Mouse (Mus musculus): Measurements from ENCODE around the gene Olfr569. TPM values are rescaled to one million over a fixed set of nuclear protein-coding genes. Genes with fewer than 3 reads are reported as not detected.

The Olfr569 gene
- polyA plus RNA-seq, 1 experiment from 2014 or later, result not detected

Other genes starting within 250 kb of the Olfr569 start
- gene Olfr555, start 232.1 kb downstream of the Olfr569 start, polyA plus RNA-seq (2015; fragmentation: Nextera tagmentation; extraction: Ambion mirVana), result not detected in 2 replicates
- gene Olfr556, start 226.0 kb downstream of the Olfr569 start, polyA plus RNA-seq (2015; fragmentation: Nextera tagmentation; extraction: Ambion mirVana), result not detected in 2 replicates
- 5.2 and 6.5 TPM in 2 replicates for gene Trim68, start 203.6 kb downstream of the Olfr569 start, polyA plus RNA-seq (2015; fragmentation: Nextera tagmentation; extraction: Ambion mirVana)
- gene Olfr557, start 195.0 kb downstream of the Olfr569 start, polyA plus RNA-seq (2015; fragmentation: Nextera tagmentation; extraction: Ambion mirVana), result not detected in 2 replicates
- not detected in 2 replicates for gene Olfr558, start 188.7 kb downstream of the Olfr569 start, polyA plus RNA-seq (2015; fragmentation: Nextera tagmentation; extraction: Ambion mirVana)
- gene Olfr33, start 171.8 kb downstream of the Olfr569 start, polyA plus RNA-seq (2015; fragmentation: Nextera tagmentation; extraction: Ambion mirVana), result not detected in 2 replicates
- not detected in 2 replicates for gene Olfr559, start 163.4 kb downstream of the Olfr569 start, polyA plus RNA-seq (2015; fragmentation: Nextera tagmentation; extraction: Ambion mirVana)
- not detected in 2 replicates for gene Olfr560, start 131.5 kb downstream of the Olfr569 start, polyA plus RNA-seq (2015; fragmentation: Nextera tagmentation; extraction: Ambion mirVana)
- gene Olfr78, start 131.4 kb downstream of the Olfr569 start, polyA plus RNA-seq (2015; fragmentation: Nextera tagmentation; extraction: Ambion mirVana), result not detected in 2 replicates
- not detected in 2 replicates for gene Olfr561, start 119.7 kb downstream of the Olfr569 start, polyA plus RNA-seq (2015; fragmentation: Nextera tagmentation; extraction: Ambion mirVana)
- not detected in 2 replicates for gene Olfr564, start 87.4 kb downstream of the Olfr569 start, polyA plus RNA-seq (2015; fragmentation: Nextera tagmentation; extraction: Ambion mirVana)
- not detected in 2 replicates for gene Olfr566, start 32.1 kb downstream of the Olfr569 start, polyA plus RNA-seq (2015; fragmentation: Nextera tagmentation; extraction: Ambion mirVana)
- gene Olfr568, start 13.8 kb downstream of the Olfr569 start, polyA plus RNA-seq (2015; fragmentation: Nextera tagmentation; extraction: Ambion mirVana), result not detected in 2 replicates
- not detected in 2 replicates for gene Olfr570, start 3.7 kb upstream of the Olfr569 start, polyA plus RNA-seq (2015; fragmentation: Nextera tagmentation; extraction: Ambion mirVana)
- gene Olfr571, start 26.7 kb upstream of the Olfr569 start, polyA plus RNA-seq (2015; fragmentation: Nextera tagmentation; extraction: Ambion mirVana), result not detected in 2 replicates
- not detected in 2 replicates for gene Olfr572, start 33.5 kb upstream of the Olfr569 start, polyA plus RNA-seq (2015; fragmentation: Nextera tagmentation; extraction: Ambion mirVana)
- not detected in 2 replicates for gene Olfr573-ps1, start 51.7 kb upstream of the Olfr569 start, polyA plus RNA-seq (2015; fragmentation: Nextera tagmentation; extraction: Ambion mirVana)
- not detected in 2 replicates for gene Olfr574, start 57.6 kb upstream of the Olfr569 start, polyA plus RNA-seq (2015; fragmentation: Nextera tagmentation; extraction: Ambion mirVana)
- gene Olfr575, start 67.9 kb upstream of the Olfr569 start, polyA plus RNA-seq (2015; fragmentation: Nextera tagmentation; extraction: Ambion mirVana), result not detected in 2 replicates
- not detected in 2 replicates for gene Olfr576, start 71.8 kb upstream of the Olfr569 start, polyA plus RNA-seq (2015; fragmentation: Nextera tagmentation; extraction: Ambion mirVana)
- not detected in 2 replicates for gene Olfr577, start 85.1 kb upstream of the Olfr569 start, polyA plus RNA-seq (2015; fragmentation: Nextera tagmentation; extraction: Ambion mirVana)
- not detected in 2 replicates for gene Olfr578, start 98.4 kb upstream of the Olfr569 start, polyA plus RNA-seq (2015; fragmentation: Nextera tagmentation; extraction: Ambion mirVana)
- gene Olfr582, start 147.1 kb upstream of the Olfr569 start, polyA plus RNA-seq (2015; fragmentation: Nextera tagmentation; extraction: Ambion mirVana), result not detected in 2 replicates
- gene Olfr583, start 160.4 kb upstream of the Olfr569 start, polyA plus RNA-seq (2015; fragmentation: Nextera tagmentation; extraction: Ambion mirVana), result not detected in 2 replicates
- gene Olfr584, start 191.0 kb upstream of the Olfr569 start, polyA plus RNA-seq (2015; fragmentation: Nextera tagmentation; extraction: Ambion mirVana), result not detected in 2 replicates
- not detected in 2 replicates for gene Olfr585, start 206.8 kb upstream of the Olfr569 start, polyA plus RNA-seq (2015; fragmentation: Nextera tagmentation; extraction: Ambion mirVana)
- not detected in 2 replicates for gene Olfr586, start 234.8 kb upstream of the Olfr569 start, polyA plus RNA-seq (2015; fragmentation: Nextera tagmentation; extraction: Ambion mirVana)
- not detected in 2 replicates for gene Olfr588-ps1, start 250.0 kb upstream of the Olfr569 start, polyA plus RNA-seq (2015; fragmentation: Nextera tagmentation; extraction: Ambion mirVana)